ENCODE assay signal across 9 mouse cellular contexts in genomic region chr4:118429215-118429895, GRCm38 (mm10). TPM values are rescaled to one million over a fixed set of nuclear protein-coding genes. Genes with fewer than 3 reads are reported as not detected.
A peak's percentile ranks its signal among the peaks of the same experiment; 100 is the strongest.
DNase-seq lines count a peak whose midpoint lies in the region; TF ChIP-seq lines count a peak whose summit lies in the region.
"Had no signal": no experiment of that assay in that cellular context is flagged by ENCODE, and none has a peak within 500 bp of the region (broad histone marks: within the 10 kb centered on the region; RNA-seq: fewer than 3 reads in every experiment).

No protein-coding gene starts in this region.

- peak overlapping the region; percentile 92 for H3K27ac ChIP-seq in embryonic fibroblast, embryonic 13.5 days (ENCODE audit: insufficient read depth, low read length)

- no peak for TF ChIP-seq CTCF in embryonic fibroblast, embryonic 13.5 days (IDR thresholded peaks at IDR 0.05; ENCODE audit: borderline replicate concordance, insufficient read depth, low read length)

- H3K4me1 ChIP-seq in embryonic fibroblast, embryonic 13.5 days (ENCODE audit: control insufficient read depth, insufficient read depth, low read length), result no peaks in the 10 kb centered on the region; the same call in none of the 2 replicates

- H3K4me3 ChIP-seq in embryonic fibroblast, embryonic 13.5 days (ENCODE audit: insufficient read depth, low read length), result peak overlapping the region; percentile 81

- intact Hi-C loops in heart, postnatal 10 days (cut with DNase I), result loop anchor here (5.0 kb wide), 1 partner anchor 138 kb away; no protein-coding TSS in a partner anchor

- TF ChIP-seq POLR2A in embryonic fibroblast, embryonic 13.5 days (IDR thresholded peaks at IDR 0.05; ENCODE audit: low read depth, low read length), result no peak

- peak; percentile 94 for DNase-seq in heart, adult 11 months
- no peak for DNase-seq in heart, postnatal 10 days
- peak; percentile 56 for DNase-seq in kidney, postnatal 14 days
- peak; percentile 45 to 67 for DNase-seq in lung, postnatal 4 days
- no peak for DNase-seq in MN1 (ENCODE audit: low spot score)
- no peak for DNase-seq in Muller cell, postnatal 12 days (ENCODE audit: inconsistent ontology term)
- DNase-seq in thymus, postnatal 14 days, result no peak

RNA-seq across cellular contexts. Expression of gene Elovl1, which starts 1.5 kb away (rescaled TPM):
- 10 to 100 TPM; 37.5 to 37.7 TPM for total RNA-seq in heart, postnatal 10 days (2021)
- 164 and 172 TPM in 2 replicates for polyA plus RNA-seq in embryonic fibroblast, embryonic 13.5 days (2011; ENCODE audit: insufficient read length, low read depth, missing spikeins)

RNA-seq across cellular contexts. Expression of gene Cdc20, which starts 7.8 kb away (rescaled TPM):
- 10 to 100 TPM; 24.9 to 25.3 TPM for total RNA-seq in heart, postnatal 10 days (2021)
- 38.4 and 61.6 TPM in 2 replicates for polyA plus RNA-seq in embryonic fibroblast, embryonic 13.5 days (2011; ENCODE audit: insufficient read length, low read depth, missing spikeins)

RNA-seq across cellular contexts. Expression of gene Med8, which starts 20.2 kb away (rescaled TPM):
- 10 to 100 TPM; 44.3 to 46.2 TPM for total RNA-seq in heart, postnatal 10 days (2021)
- polyA plus RNA-seq in embryonic fibroblast, embryonic 13.5 days (2011; ENCODE audit: insufficient read length, low read depth, missing spikeins), result 85.6 and 99.8 TPM in 2 replicates

RNA-seq across cellular contexts. Expression of gene Szt2, which starts 20.3 kb away (rescaled TPM):
- 10 to 100 TPM; 12.8 to 12.9 TPM for total RNA-seq in heart, postnatal 10 days (2021)
- 13.4 and 14.0 TPM in 2 replicates for polyA plus RNA-seq in embryonic fibroblast, embryonic 13.5 days (2011; ENCODE audit: insufficient read length, low read depth, missing spikeins)

RNA-seq across cellular contexts. Expression of gene Mpl, which starts 28.0 kb away (rescaled TPM):
- under 1 TPM; 0.12 to 0.34 TPM for total RNA-seq in heart, postnatal 10 days (2021)
- polyA plus RNA-seq in embryonic fibroblast, embryonic 13.5 days (2011; ENCODE audit: insufficient read length, low read depth, missing spikeins), result not detected in 2 replicates
- total RNA-seq: ES-E14 had no signal

Comparison
In these comparisons a context has a peak if more than half of its experiments do, and no peak if none do; other contexts are left out.
1. DNase-seq: peak in heart, adult 11 months (single experiment), kidney, postnatal 14 days (single experiment) and lung, postnatal 4 days (2 of 2); none in heart, postnatal 10 days (0 of 2), MN1 (single experiment), Muller cell, postnatal 12 days (single experiment) and thymus, postnatal 14 days (single experiment).